Mouse (Mus musculus) WW6 (cell line): Measurements from ENCODE around the gene Crk.

Experiments
- DNase-seq: peaks from one replicate; pipeline ENCODE4 v3.0.0-alpha.2; 2013; ENCODE audit warnings: low read depth, low spot score

The Crk gene

DNA sequence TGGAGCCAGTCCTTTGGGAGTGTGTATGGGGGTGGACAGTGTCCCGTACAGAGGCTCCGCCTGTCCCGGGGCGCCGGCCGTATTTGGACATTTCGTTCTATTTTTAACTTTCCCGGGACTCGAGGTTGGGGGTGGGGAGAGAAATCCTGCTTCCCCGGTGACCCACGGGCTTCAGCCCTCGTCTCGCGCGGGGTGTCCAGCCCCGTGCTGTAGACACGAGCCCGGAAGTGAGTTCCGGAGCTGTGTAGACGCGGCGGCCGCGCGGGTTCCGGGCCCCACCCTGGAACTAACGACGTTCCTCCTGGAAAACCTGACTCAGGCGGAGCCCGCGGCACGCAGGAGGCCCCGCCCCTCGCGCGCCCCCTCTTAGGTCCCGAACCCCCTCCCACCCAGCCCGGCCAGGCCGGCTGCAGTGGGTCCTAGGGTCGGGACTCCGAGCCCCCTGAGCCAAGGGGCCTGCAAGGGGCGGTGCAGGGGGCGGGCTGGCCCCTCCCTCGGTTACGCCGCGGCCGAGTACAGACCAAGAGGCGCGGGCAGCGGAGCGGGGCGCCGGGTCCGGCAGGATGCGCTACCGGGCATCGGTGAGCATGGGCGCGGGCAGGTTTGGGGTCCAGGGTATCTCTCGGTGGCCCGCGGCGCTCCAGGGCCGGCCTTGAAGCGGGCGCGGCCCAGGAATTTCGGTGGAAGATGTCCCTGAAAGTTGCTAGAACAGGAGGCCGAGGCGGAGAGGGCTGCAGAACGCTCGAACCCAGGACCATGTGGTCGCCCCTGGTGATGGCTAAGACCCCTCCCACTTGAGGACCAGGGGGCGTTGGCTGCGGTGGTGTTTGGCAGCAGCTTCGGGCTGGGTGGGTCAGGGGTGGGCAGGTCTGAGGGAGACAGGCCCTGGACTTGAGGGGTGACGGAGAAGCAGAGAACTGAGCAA lies 23.2 kb upstream of the Crk start:
- no peak for DNase-seq

DNA sequence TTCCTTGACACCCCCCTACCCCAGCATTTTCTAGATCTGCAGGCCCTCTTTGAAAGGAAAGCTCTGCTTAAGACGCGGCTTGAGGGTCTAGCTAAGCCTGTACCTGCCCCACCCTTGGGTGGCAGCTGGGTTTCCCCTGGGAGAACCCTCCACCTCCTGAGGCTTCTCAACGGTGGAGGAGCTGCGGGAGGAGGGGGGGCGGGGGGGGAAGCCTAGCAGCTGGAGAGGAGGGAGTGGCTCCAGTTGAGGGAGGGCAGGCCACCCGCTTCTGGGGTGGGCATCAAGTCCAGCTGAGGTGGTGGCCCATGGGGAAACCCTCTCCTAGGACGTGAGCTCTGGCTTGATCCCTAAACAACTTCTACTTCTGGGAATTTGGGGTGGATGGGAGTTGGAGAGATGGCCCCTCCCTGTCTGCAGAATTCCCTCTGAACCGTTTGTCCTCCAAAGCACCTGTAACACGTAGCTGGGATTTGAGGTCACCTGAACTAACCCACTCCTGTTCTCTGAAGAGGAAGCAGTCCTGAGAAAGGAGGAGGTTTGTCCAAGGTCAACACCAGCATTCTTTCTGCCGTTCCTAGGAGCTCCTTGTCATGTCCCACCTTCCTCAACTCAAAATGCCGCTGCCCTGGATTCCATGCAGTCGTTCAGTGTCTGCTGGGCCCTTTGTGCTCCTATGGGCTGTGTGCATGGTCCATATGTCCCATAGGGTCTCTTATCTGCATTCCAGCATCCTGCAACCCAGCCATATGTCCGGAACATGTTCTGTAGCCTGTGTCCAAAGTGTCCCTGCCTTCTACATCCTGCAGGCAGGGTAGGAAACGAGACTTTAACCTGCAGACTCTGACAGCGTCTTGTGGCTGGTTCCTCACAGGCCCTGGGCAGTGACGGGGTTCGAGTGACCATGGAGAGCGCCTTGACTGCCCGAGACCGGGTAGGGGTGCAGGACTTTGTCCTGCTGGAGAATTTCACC lies 22.2 kb upstream of the Crk start:
- DNase-seq: no peak

DNA sequence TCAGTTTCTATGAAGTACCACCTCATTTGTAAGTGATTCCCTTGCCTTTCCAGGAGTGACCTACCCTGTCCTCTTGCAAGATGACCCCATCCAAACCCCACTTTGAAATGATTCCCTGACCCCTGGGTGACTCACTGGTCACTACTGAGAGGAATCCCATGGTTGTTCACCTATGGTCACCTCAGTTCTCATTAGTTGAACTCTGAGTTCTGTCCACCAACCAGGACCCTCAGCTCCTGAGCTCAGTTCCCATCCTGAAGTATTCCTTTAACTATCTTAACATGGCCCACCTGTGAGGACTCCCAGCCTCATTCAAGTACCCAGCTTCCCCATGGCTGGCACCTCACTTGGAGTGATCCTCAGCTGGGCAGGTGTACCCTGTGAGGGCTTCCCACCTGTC lies 21.2 kb upstream of the Crk start:
- no peak for DNase-seq

DNA sequence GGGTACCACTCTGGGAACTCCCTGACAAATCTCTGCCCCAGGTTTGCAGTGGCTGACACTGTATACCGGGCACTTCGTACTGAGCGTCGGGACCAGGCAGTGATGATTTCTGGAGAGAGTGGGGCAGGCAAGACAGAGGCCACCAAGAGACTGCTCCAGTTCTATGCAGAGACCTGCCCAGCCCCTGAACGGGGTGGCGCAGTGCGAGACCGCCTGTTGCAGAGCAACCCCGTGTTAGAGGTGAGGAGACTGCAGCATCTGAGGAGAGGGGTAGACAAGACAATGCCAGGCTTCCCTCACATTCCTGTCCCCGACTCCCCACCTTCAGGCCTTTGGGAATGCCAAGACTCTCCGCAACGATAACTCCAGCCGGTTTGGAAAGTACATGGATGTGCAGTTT lies 20.7 kb upstream of the Crk start:
- DNase-seq: no peak

DNA sequence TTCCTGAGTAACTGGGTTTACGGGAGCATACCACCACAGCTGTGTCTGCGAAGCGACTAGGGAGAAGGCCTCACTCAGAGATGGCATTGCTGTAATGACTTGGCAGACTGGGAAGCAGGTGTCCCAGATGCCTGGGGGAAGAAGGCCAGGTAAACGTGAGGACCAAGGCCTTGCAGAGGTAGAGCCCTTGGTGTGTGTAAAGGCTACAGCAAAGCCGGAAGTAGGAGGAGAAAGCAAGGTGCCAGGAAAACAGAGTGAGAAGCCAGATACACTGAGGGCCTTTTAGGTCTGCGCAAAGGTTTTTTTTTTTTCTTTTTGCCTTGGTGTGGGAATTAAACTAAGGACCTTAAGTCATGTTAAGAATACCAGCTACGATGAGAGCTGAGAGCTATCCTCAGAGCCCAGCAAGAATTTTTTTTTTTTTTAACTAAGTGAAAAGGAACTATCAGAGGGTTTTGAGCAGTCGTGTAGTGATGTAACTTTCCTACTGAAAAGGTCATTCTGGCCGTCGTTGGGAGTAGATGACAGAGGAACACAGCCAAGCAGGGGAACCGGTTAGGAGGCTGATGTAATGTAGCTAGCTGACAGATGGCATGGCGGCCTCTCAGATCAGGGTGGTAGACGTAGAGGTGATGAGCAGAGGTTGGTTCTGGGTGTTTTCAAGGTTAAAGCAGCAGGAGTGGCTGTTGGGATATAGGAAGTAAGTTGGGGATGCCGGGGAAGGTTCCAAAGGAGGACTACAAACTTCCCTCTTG lies 19.9 kb upstream of the Crk start:
- no peak for DNase-seq

DNA sequence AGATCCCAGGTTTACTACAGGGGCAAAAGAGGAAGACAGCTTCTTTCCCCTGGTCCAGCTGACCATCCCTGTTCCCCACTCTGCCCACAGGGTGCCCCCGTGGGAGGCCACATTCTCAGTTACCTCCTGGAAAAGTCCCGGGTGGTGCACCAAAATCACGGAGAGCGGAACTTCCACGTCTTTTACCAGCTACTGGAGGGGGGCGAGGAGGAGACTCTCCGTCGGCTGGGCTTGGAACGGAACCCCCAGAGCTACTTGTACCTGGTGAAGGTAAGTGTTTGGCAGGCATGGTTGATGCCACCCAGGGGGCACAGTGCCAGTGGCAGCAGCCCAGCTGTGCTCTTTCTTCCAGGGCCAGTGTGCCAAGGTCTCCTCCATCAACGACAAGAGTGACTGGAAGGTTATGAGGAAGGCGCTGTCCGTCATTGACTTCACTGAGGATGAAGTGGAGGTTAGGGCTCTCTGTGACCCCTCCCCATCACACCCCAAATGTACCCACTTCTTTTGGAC lies 18.9 kb upstream of the Crk start:
- DNase-seq: no peak

DNA sequence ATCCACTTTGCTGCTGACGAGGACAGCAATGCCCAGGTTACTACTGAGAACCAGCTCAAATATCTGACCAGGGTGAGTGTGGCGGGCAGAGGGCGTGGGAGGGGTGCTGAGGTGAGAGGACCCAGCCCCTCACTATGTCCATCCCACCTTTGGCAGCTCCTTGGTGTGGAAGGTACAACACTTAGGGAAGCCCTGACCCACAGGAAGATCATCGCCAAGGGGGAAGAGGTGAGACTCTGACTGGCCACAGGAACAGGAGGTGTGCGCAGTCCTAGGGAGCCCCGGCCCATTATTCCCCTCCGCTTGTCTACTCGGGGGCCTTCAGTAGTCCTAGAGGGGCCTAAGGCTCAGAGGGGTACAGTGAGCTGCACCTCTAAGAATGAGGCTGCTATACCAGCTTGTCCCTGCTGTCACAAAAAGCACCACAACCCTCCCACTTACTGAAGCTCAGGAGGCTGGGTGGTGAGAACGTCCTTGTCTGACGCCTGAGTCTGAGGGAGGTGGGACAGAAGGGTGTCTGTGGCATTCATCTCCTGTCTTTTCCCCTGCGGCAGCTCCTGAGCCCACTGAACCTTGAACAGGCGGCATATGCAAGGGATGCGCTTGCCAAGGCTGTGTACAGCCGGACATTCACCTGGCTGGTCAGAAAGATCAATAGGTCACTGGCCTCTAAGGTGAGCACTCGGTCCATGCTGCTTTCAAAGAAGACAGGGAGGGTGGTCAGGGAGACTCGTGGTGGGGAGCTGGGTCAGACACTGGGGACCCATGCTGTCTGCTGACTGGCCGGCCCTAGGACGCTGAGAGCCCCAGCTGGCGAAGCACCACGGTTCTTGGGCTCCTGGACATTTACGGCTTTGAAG lies 17.9 kb upstream of the Crk start:
- no peak for DNase-seq

DNA sequence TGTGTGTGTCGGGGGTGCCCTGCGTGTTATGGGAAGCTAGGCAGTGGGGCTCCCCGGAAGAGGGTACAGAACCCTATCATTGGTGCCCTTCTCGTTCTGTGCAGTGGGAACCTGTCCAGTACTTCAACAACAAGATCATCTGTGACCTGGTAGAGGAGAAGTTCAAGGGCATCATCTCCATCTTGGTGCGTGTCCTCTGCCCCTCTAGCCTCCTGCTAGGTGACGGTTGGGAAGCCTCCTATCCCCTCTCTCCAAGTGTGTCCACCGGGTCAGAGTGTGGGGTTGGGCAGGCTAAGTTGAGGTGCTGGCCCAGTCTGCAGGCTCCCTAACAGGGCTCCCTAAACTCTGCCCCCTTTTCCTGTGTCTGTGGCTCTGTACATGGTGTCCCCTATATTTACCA lies 16.9 kb upstream of the Crk start:
- no peak for DNase-seq

DNA sequence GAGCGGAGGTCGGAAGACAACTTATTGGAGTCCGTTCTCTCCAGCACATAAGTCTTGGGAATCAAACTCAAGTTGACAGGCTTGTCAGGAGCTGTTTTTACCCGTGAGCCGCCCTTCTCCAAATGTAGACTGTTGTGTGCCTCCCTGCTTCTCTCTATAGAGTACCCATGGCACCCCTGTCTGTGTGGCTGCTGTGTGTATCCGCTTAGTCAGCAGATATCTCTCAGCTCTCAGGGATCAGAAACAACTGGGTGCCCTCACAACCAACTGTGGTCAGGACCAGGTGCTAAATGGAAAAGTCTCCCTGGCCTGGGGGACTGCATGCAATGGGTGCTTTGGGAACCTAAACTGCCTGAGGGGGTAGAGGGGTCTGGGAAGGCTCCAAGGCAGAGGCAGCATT lies 12.8 kb upstream of the Crk start:
- no peak for DNase-seq

DNA sequence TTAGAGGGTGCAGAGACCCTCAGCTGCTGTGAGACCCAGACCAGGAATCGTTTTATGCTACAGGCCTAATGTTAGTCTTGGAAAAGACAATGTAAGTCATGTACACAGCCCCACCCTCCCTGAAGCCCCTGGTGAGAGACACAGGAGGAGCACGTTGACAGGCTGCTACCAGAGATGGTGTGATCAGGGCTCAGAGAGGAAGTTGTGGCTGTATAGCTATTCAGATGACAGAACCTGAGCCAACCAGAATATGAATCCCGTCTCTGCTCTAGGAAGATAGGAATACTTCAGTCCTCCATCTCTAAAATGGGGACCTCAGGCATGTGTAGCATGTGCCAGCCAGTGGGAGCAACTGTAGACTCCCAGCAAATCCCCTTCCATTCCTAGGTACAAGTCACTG lies 10.4 kb upstream of the Crk start:
- DNase-seq: no peak

DNA sequence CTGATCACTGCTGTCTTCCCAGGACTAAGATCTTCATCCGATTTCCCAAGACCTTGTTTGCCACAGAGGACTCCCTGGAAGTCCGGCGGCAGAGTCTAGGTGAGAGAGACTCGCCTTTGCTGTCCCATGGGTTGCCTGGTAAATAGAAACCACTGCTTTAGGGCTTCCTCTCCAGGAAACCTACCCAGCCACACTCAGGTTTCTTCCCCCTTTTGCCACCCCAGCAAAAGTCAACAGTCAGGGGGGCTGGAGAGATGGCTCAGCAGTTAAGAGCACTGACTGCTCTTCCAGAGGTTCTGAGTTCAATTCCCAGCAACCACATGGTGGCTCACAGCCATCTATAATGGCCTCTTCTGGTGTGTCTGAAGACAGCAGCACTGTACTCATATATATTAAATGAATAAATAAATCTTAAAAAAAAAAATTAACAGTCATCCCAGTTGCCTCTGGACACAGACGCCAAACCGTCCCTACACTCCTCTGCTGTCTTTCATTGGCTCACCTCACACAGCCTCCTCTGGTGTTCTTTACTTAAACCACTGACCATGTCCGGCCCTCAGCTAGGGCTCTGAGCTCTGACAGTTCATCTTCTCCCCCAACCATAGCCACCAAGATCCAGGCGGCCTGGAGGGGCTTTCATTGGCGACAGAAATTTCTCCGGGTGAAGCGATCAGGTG lies 9.7 kb upstream of the Crk start:
- DNase-seq: no peak

DNA sequence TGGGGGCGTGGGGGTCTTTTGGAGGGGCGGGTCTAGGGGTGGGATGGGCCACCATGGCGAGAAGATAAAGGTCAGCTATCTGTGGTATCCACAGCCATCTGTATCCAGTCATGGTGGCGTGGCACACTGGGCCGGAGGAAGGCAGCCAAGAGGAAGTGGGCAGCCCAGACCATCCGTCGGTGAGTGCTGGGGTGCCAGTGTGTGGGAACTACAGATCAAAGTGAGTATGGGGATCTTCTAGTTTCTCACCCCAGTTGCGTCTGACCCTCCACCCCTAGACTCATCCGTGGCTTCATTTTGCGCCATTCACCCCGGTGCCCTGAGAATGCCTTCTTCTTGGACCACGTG lies 9.2 kb upstream of the Crk start:
- DNase-seq: no peak

DNA sequence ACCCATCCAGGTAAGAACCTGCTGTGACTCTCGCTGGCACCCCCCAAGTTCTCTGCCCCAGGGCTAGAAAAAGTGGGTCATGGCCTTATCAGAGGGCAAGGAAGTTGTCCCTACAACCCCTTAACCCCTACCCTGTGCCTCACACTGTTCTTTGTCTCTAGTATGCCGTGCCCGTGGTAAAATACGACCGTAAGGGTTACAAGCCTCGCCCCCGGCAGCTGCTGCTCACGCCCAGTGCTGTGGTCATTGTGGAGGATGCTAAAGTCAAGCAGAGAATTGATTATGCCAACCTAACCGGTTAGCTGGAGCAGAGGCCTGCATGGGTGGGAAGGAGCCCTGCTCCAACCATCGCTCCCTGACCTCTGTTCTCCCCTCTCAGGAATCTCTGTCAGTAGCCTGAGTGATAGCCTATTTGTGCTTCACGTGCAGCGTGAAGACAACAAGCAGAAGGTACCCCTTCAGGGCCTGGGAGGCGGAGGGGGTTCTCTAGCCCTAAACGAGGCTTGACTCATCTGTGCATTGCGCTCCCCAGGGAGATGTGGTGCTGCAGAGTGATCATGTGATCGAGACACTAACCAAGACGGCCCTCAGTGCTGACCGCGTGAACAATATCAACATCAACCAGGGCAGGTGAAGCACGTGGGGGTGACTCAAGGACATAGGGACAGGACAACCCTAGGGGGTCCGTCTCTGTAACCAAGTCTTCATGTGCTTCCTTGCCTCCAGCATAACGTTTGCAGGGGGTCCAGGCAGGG lies 7.5 kb upstream of the Crk start:
- DNase-seq: no peak

DNA sequence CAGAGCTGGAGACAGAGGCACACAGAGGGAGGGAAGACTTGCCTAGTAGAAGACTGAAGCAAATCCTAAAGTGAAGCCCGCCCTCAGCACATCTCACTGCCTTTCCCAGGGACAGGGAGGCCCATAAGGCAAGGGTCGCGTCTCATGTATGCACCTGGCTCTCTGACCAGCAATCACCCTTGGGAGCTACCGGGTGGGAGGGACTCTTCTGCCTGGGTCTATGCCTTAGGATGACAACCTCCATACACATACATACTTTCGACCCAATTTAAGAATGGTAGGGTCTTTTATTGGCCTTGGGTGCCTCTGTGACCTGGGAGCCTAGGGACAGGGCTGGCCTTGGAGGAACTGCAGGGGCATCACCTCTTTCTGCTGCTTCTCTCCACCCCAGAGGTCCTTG lies 5.6 kb upstream of the Crk start:
- no peak for DNase-seq

DNA sequence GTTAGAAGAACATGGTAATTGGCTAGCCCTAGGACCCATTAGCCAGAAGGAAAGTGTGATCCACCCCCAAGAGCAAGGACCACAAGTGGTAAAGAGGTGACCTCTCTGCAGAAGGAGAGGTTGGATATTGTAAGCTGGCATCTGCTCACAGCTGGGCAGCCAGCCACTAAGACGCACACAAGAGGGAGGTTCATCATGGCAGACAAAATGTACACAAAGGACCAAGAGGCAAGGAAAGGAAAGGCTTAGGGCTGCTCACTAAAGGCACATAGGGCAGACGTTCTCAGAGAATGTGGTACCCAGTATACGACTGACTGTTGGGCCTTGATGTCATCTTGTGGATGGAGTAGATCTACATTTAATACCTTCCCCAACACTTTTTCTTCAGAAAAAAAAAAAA lies 4.2 kb upstream of the Crk start:
- DNase-seq: no peak

DNA sequence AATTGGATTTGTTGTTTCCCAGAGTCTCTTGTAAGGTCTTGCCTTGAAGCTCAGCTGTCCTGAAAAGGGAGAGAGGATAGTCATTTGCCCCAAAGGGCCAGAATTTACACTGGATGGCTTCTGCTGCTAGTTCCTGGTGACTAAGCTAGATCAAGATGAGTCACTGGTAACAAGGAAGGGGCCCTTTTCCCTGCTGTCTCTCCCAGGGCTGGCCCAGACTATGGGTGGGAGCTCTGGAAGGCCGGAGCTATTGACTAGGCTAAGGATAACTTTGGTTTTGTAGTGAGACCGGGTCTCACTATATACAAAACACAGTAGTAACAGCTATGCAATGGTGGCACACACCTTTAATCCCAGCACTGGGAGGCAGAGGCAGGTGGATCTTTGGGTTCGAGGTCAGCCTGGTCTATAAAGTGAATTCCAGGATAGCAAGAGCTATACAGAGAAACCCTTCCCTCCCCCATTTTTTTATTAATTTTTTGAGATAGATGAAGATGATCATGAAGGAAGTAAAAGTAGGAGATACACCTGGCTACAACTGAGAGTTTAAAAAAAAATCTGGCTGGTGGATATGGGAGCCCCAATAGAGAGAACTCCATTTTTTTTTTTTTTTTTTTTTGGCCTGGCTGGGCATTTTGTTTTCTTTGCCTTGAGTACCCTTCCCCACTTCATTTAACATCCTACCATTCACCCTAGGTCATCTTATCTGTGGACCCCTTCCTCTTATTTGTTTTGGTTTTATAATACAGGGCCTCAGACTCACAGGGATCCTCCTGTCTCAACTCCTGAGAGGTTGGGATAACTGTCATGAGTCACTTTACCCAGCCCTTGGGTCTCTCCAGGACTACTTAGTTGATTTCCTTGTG lies 945 bp upstream of the Crk start:
- no peak for DNase-seq

DNA sequence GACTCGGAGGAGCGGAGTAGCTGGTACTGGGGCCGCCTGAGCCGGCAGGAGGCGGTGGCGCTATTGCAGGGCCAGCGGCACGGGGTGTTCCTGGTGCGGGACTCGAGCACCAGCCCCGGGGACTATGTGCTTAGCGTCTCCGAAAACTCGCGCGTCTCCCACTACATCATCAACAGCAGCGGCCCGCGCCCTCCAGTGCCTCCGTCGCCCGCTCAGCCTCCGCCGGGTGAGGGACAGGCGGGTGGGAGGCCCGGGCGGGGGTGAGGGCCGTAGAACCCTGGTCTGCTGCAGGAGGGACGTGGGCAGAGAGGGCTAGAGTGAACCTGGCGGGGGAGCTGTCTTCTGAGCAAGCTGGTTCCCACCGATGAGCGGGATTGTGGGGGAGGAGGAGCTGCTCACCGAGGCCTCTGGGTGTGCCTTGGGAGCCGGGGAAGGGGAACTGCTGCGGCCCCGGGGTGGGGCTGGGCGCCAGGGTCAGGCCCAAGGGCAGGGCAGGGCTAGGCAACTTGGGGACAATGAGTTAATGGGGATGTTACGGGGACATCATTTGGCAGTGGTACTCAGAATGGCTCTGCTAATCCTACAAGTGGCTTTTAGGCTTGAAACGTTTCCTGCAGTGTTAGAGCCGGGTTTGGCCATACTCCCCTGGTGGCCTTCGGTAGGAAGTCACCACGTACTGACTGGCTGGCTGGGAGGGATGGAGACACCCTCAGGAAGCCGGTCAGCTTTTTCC lies 546 bp downstream of the Crk start:
- DNase-seq: peak; percentile 79

DNA sequence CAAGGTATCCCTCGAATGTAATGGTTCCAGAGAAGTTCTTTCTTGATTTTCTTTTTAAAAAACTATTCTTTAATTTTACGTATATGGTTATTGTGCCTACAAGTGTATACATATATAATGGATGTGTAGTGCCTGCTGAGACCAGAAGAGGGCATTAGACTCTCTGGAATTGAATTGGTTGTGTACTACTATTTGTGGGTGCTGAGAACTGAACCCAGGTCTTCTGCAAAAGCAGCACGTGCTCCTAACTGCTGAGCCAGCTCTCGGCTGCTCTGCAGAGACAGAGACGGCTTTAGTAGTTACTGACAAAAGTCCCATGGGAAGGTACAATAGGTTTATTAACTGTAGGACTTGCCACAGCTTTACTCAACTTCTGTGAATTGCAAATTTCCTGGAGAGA lies 5.4 kb downstream of the Crk start:
- no peak for DNase-seq
